Mouse (Mus musculus) neutrophil, adult 83 days (primary cell): Measurements from ENCODE around the gene Ccdc146. TPM values are rescaled to one million over a fixed set of nuclear protein-coding genes. Genes with fewer than 3 reads are reported as not detected.

Source experiments
- total RNA-seq, 2 experiments: library from RNA; stranded (reverse); gene quantifications; one replicate each; pipeline ENCODE4 v1.2.4; 2023

The Ccdc146 gene
- under 1 TPM; 0.57 to 0.99 TPM for total RNA-seq

DNA sequence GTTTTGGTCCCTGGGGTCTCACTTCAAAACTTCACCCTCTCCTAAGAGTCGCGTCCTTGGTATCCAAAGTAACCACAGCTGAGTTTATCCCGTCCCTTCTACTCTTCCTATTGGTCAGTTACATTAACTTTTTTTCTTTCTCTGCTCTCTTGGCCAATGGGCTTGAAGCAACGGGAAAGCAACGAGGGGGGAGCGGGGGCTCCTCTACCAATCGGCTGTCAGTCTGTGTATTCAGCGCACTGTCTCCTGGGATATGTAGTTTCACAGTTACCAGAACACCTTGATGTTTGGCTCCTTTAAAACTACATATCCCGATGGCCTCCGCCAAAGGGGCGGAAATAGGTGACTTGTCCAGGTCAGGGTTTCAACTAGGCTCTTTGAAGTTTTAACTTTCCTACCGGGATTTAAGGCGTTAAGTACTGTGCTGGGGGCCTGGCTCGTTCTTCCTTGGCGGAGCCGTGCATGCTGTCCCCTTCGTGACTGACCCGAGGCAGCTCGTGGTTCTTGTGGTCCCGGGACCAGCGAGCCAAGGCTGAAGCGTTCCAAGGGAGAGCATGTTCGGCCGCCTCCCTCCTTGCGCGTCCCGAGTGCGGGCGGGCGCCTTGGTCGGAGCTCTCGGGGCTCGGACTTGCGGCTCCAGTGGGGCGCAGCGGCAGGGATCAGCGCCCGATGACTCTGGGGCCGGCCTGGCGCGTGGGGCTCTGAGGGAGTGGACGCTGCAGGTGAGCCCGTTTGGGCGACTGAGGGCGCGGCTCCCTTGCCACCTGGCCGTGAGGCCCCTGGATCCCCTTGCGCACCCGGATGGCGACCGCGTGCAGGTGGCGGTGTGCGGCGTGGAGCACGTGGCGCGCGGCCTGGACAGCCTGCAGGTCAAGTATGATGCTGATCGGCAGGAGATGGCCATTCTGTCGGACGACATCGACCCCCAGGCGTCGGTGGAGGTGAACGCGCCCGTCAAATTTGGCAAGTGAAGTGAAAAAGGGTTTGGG, at the start of gene Ccdc146, which contains the start of gene Fam185a:
Gene Ccdc146, minus strand, starts transcription at position 64 of the 989 bp plus-strand sequence.
Gene Fam185a, plus strand, starts transcription at position 345 of the 989 bp plus-strand sequence.

DNA sequence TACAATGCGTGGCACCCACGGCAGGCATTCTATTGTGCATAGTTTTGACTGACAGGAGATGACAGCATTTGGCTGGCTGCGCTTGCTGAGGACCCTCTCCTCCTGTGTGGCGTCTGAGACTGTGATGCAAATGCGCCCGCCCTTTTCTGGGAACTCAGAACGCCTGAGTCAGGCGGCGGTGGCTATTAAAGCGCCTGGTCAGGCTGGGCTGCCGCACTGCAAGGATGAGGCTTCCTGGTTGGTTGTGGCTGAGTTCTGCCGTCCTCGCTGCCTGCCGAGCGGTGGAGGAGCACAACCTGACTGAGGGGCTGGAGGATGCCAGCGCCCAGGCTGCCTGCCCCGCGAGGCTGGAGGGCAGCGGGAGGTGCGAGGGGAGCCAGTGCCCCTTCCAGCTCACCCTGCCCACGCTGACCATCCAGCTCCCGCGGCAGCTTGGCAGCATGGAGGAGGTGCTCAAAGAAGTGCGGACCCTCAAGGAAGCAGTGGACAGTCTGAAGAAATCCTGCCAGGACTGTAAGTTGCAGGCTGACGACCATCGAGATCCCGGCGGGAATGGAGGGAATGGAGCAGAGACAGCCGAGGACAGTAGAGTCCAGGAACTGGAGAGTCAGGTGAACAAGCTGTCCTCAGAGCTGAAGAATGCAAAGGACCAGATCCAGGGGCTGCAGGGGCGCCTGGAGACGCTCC, 51.8 kb downstream of the Ccdc146 start, which contains the start of gene Fgl2:
Gene Fgl2, plus strand, starts transcription at position 150 of the 687 bp plus-strand sequence.

Other genes starting within 250 kb of the Ccdc146 start
- gene Gsap, start 238.4 kb downstream of the Ccdc146 start, total RNA-seq = 10 to 100 TPM; 69.3 to 77.0 TPM
- gene Fgl2, start 52.0 kb downstream of the Ccdc146 start, total RNA-seq = 10 to 100 TPM; 66.0 to 68.7 TPM
- gene Fam185a, start 281 bp upstream of the Ccdc146 start, total RNA-seq = 1 to 10 TPM; 1.4 to 2.1 TPM
- not detected for gene Lrrc17, start 118.9 kb upstream of the Ccdc146 start, total RNA-seq
- gene Fbxl13, start 221.0 kb upstream of the Ccdc146 start, total RNA-seq = under 1 TPM in 1 of 2 experiments, not detected in 1; 0.44 TPM
- 1 to 10 TPM; 9.5 to 9.7 TPM for gene Armc10, start 221.1 kb upstream of the Ccdc146 start, total RNA-seq